Mouse (Mus musculus) E14TG2a.4 (cell line): ENCODE data around the gene Ralgapa2.

ENCODE experiments used
- CTCF ChIP-seq: conservative IDR thresholded peaks from 2 replicates; pipeline ENCODE4 v1.5.1; 2014; ENCODE audit warnings: low read length
- NANOG ChIP-seq: IDR thresholded peaks from 2 replicates; pipeline ENCODE4 v1.6.1; 2014; ENCODE audit warnings: borderline replicate concordance, low read length, mixed read lengths
- POU5F1 ChIP-seq: IDR thresholded peaks from 2 replicates; pipeline ENCODE4 v1.6.1; 2014; ENCODE audit warnings: low read length, borderline replicate concordance

DNA sequence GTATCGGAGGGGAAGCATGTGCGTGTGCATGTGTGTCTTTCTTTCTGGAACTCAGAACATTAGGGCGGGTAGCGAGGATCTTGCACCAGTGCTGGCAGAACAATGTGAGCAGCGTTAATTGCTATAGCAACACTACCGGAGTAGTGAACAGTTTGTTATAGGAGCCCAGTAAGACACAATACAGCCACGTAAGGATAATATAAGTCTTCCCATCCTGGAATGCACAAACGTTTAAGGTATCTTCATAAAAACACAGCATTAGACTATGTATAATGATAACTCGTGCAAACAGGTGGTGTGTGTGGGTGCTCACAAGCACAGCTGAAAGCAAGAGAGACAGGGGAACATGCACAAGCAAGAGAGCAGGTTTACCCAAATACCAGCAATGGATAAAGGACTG is 16.4 kb downstream of the Ralgapa2 start:
- TF ChIP-seq CTCF (no peak), POU5F1 (no peak), NANOG (no peak)
